Mouse (Mus musculus) neural tube, embryonic 14.5 days (tissue): ENCODE results near the gene Chsy1. TPM values are rescaled to one million over a fixed set of nuclear protein-coding genes. Genes with fewer than 3 reads are reported as not detected.

Source experiments
- ATAC-seq: fragments of 200-750 bp; cut with Nextera tagmentation; 2 replicates; pipeline ENCODE4 v1.8.0; 2017; ENCODE audit warnings: low read depth, mild to moderate bottlenecking, moderate TSS enrichment, moderate library complexity
- H3K27ac ChIP-seq: fragments of 300-500 bp; sonication (generic); 2 replicates; pipeline ENCODE4 v1.5.1; 2014; ENCODE audit warnings: low read depth, mild to moderate bottlenecking, control low read depth, low read length, moderate library complexity, mixed read lengths
- H3K27me3 ChIP-seq: fragments of 300-500 bp; sonication (generic); 2 replicates; pipeline ENCODE4 v1.6.1; 2014; ENCODE audit warnings: low read length; ENCODE audit not compliant: control insufficient read depth, insufficient read depth
- H3K36me3 ChIP-seq: fragments of 300-500 bp; sonication (generic); 2 replicates; pipeline ENCODE4 v1.6.1; 2014; ENCODE audit warnings: low read length, mixed read lengths; ENCODE audit not compliant: control insufficient read depth, insufficient read depth
- H3K4me1 ChIP-seq: fragments of 300-500 bp; sonication (generic); 2 replicates; pipeline ENCODE4 v1.6.1; 2014; ENCODE audit warnings: low read length; ENCODE audit not compliant: control insufficient read depth, insufficient read depth
- H3K4me2 ChIP-seq: fragments of 300-500 bp; sonication (generic); 2 replicates; pipeline ENCODE4 v1.6.1; 2014; ENCODE audit warnings: mild to moderate bottlenecking, low read depth, low read length, control low read depth
- H3K4me3 ChIP-seq: fragments of 300-500 bp; sonication (generic); 2 replicates; pipeline ENCODE4 v1.5.1; 2014; ENCODE audit warnings: low read depth, low read length, control low read depth, mixed read lengths
- H3K9ac ChIP-seq: fragments of 300-500 bp; sonication (generic); replicated peaks from 2 replicates; pipeline ENCODE4 v1.6.1; 2014; ENCODE audit warnings: low read depth, mild to moderate bottlenecking, control low read depth, low read length, mixed read lengths
- H3K9me3 ChIP-seq: fragments of 300-500 bp; sonication (generic); 2 replicates; pipeline ENCODE4 v1.6.1; 2016; ENCODE audit warnings: low read length; ENCODE audit not compliant: control insufficient read depth
- WGBS: fragments of 180-500 bp; shearing (Covaris S2); extraction: QIAGEN DNeasy Blood & Tissue Kit; methylation state at CpG from one replicate; pipeline ENCODE4 v1.1.7; 2014; 5-methylcytosine and 5-hydroxymethylcytosine counted together
- polyA plus RNA-seq: library from polyadenylated mRNA; unstranded; fragments of >200 nt; fragmentation: Nextera tagmentation; extraction: Ambion mirVana; gene quantifications from 2 replicates; pipeline ENCODE4 v1.2.1, GENCODE M21; 2014

The Chsy1 gene
- polyA plus RNA-seq, 1 experiment from 2014 or later, result 16.4 TPM

- Histone ChIP-seq H3K4me1 (no peaks in the 10 kb centered on the region), H3K4me2 (no peak overlapping the region), H3K9me3 (no peaks in the 10 kb centered on the region), H3K36me3 (peaks cover 61% of the 10 kb centered on the region), H3K9ac (no peak overlapping the region), H3K27ac (no peak overlapping the region), H3K27me3 (no peaks in the 10 kb centered on the region), H3K4me3 (no peak overlapping the region)
- WGBS, result 95% methylated on average over 4 of the region's 4 CpGs
- ATAC-seq, result no peak
Observed at GRCm38 (mm10) chr7:66087652-66088051, 21.7 kb upstream of the Chsy1 start.

DNA sequence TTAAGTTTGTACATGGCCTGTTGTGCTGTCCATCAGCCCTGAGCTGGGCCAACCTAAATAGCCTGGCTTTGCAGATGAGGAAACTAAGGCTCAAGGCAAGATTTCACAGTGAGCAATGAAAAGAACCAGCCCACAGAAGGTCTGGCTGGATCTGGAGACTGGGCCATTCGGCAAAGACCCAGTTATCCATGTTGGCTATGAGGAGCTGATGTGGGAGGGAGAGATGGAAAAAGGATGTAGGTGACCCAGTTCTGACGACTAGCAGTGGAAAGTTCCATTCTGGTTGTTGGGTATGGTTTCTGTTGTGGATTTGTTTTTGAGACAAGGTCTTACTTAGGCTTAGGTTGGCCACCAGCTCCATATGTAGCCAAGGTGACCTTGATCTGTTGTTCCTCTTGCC lies 21.2 kb upstream of the Chsy1 start:
- no peak overlapping the region for H3K9ac ChIP-seq
- no peak overlapping the region for H3K4me2 ChIP-seq
- ATAC-seq, result no peak
- H3K27ac ChIP-seq, result no peak overlapping the region
- H3K4me1 ChIP-seq, result no peaks in the 10 kb centered on the region
- H3K27me3 ChIP-seq, result no peaks in the 10 kb centered on the region
- 97% methylated on average over 2 of the region's 2 CpGs for WGBS
- H3K36me3 ChIP-seq, result peaks cover 59% of the 10 kb centered on the region
- H3K4me3 ChIP-seq, result no peak overlapping the region
- no peaks in the 10 kb centered on the region for H3K9me3 ChIP-seq

GRCm38 (mm10) chr7:66090676-66091190 lies 18.6 kb upstream of the Chsy1 start:
- H3K9me3 ChIP-seq, result no peaks in the 10 kb centered on the region
- ATAC-seq, result no peak
- H3K27me3 ChIP-seq, result no peaks in the 10 kb centered on the region
- H3K27ac ChIP-seq, result no peak overlapping the region
- peaks cover 40% of the 10 kb centered on the region for H3K36me3 ChIP-seq
- no peak overlapping the region for H3K4me3 ChIP-seq
- H3K9ac ChIP-seq, result no peak overlapping the region
- H3K4me1 ChIP-seq, result no peaks in the 10 kb centered on the region
- H3K4me2 ChIP-seq, result no peak overlapping the region
- 90% methylated on average over 11 of the region's 11 CpGs for whole genome bisulfite sequencing

DNA sequence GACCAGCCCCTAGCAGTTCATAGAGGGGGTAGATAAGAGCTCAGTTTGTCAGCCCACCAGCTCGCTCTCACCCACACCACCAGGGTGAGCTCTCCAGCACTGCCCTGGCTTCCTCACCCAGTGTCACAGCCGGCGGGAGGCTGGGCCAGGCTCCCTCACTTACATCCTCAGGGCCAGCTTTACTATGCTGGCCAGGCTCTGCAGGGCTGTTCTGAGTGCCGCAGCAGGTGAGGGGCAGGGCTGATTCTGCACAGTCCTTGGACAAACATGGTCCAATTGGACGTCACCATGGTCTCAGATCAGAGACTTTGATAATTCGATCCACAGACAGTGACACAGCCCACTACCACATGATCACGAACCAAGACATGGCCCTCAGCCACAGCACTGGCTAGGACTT lies 17.8 kb upstream of the Chsy1 start:
- Histone ChIP-seq H3K9ac (no peak overlapping the region), H3K9me3 (no peaks in the 10 kb centered on the region), H3K27ac (no peak overlapping the region), H3K4me2 (no peak overlapping the region), H3K36me3 (peaks cover 35% of the 10 kb centered on the region), H3K27me3 (no peaks in the 10 kb centered on the region), H3K4me3 (no peak overlapping the region), H3K4me1 (no peaks in the 10 kb centered on the region)
- ATAC-seq, result no peak
- WGBS, result 84% methylated on average over 7 of the region's 7 CpGs

DNA sequence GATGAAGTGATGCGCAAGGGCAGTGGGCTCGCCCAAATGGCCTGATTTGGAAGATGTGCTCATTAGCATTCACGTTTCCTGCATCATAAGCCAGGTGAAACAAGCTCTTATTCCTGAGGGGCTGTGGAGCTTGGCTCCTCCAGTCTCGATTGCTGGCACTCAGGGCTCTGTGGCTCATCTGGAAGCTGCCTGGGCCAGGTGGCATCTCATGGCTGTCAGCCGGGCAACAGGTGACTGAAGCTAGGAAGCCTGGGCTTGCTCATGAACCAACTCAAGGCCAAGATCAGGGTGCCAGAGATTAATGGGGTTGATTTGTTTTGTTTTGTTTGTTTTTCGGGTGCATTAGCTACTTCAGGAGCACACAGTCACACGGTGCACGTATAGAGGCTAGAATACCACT lies 16.7 kb upstream of the Chsy1 start:
- 90% methylated on average over 8 of the region's 8 CpGs for WGBS
- ATAC-seq, result no peak

GRCm38 (mm10) chr7:66094141-66094540 lies 15.2 kb upstream of the Chsy1 start:
- Histone ChIP-seq H3K36me3 (peaks cover 21% of the 10 kb centered on the region), H3K4me3 (no peak overlapping the region), H3K4me1 (no peaks in the 10 kb centered on the region), H3K9ac (no peak overlapping the region), H3K9me3 (no peaks in the 10 kb centered on the region), H3K27ac (no peak overlapping the region), H3K4me2 (no peak overlapping the region), H3K27me3 (no peaks in the 10 kb centered on the region)
- WGBS, result 83% methylated on average over 5 of the region's 5 CpGs
- ATAC-seq, result no peak

More for the DNA sequence above, 16.7 kb upstream of the Chsy1 start:
- Histone ChIP-seq H3K27me3 (no peaks in the 10 kb centered on the region), H3K4me2 (no peak overlapping the region), H3K4me1 (no peaks in the 10 kb centered on the region), H3K36me3 (peaks cover 25% of the 10 kb centered on the region), H3K9ac (no peak overlapping the region), H3K27ac (no peak overlapping the region), H3K9me3 (no peaks in the 10 kb centered on the region), H3K4me3 (no peak overlapping the region)

- Histone ChIP-seq H3K27ac (no peak overlapping the region), H3K36me3 (no peaks in the 10 kb centered on the region), H3K4me3 (no peak overlapping the region), H3K9me3 (no peaks in the 10 kb centered on the region), H3K9ac (no peak overlapping the region), H3K4me1 (no peaks in the 10 kb centered on the region), H3K4me2 (no peak overlapping the region), H3K27me3 (no peaks in the 10 kb centered on the region)
- 92% methylated on average over 7 of the region's 7 CpGs for WGBS
- no peak for ATAC-seq
Observed at GRCm38 (mm10) chr7:66098803-66099202, 10.5 kb upstream of the Chsy1 start.

DNA sequence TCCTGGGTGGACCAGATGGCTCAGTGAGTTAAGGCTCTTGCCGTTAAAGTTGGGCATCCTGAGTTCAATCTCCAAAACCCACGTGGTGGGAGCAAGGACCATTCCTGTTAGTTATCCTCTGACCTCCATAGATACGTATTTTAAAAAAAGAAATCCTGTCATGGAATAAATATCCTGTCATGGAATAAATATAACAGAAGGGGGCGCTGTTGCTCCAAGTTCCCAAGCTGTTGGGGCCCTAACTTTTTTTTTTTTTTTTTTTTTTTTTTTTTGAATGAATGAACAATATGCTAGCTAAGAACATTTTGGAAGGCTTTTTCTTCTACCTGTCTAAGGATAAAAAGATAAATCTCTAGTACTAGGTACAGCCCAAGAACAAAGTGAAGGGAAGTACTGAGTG lies 7.4 kb upstream of the Chsy1 start:
- Histone ChIP-seq H3K9ac (no peak overlapping the region), H3K4me2 (no peak overlapping the region), H3K9me3 (no peaks in the 10 kb centered on the region), H3K4me1 (no peaks in the 10 kb centered on the region), H3K4me3 (no peak overlapping the region), H3K27me3 (no peaks in the 10 kb centered on the region), H3K36me3 (no peaks in the 10 kb centered on the region), H3K27ac (no peak overlapping the region)
- WGBS, result 9% methylated on average over 4 of the region's 4 CpGs
- ATAC-seq, result no peak

GRCm38 (mm10) chr7:66104531-66104930 lies 4.8 kb upstream of the Chsy1 start:
- no peaks in the 10 kb centered on the region for H3K27me3 ChIP-seq
- no peak for ATAC-seq
- H3K9ac ChIP-seq, result no peak overlapping the region
- H3K4me2 ChIP-seq, result no peak overlapping the region
- no peaks in the 10 kb centered on the region for H3K36me3 ChIP-seq
- no peaks in the 10 kb centered on the region for H3K4me1 ChIP-seq
- 94% methylated on average over 5 of the region's 5 CpGs for WGBS
- no peak overlapping the region for H3K4me3 ChIP-seq
- no peak overlapping the region for H3K27ac ChIP-seq
- H3K9me3 ChIP-seq, result no peaks in the 10 kb centered on the region
